Comparison of ENCODE assay signal across 10 mouse cellular contexts in genomic region chr15:88814411-88815047, GRCm38 (mm10). TPM values are rescaled to one million over a fixed set of nuclear protein-coding genes. Genes with fewer than 3 reads are reported as not detected.
DNase-seq lines count a peak whose midpoint lies in the region; ATAC-seq and TF ChIP-seq lines count a peak whose summit lies in the region.
"Had no signal": no experiment of that assay in that cellular context is flagged by ENCODE, and none has a peak within 500 bp of the region (broad histone marks: within the 10 kb centered on the region; RNA-seq: fewer than 3 reads in every experiment).

No protein-coding gene starts in this region.

- TF ChIP-seq CTCF in hindbrain, postnatal 0 days (IDR thresholded peaks at IDR 0.05; ENCODE audit: low read depth): peak; percentile 39

- peaks cover 5% of the 10 kb centered on the region; the same call in 1 of the 2 replicates for H3K4me1 ChIP-seq in hindbrain, postnatal 0 days (ENCODE audit: insufficient read depth, low read length)
- H3K4me1 ChIP-seq in hindbrain, embryonic 16.5 days (ENCODE audit: control insufficient read depth, insufficient read depth, low read depth, low read length): peaks cover 4% of the 10 kb centered on the region
- peaks cover 4% of the 10 kb centered on the region for H3K4me1 ChIP-seq in midbrain, embryonic 14.5 days (ENCODE audit: control insufficient read depth, insufficient read depth, low read length)
- H3K4me1 ChIP-seq in midbrain, embryonic 13.5 days (replicated peaks): peaks cover 7% of the 10 kb centered on the region
- no peaks in the 10 kb centered on the region; a peak in 1 of 4 replicates for H3K4me1 ChIP-seq in ES-E14 (ENCODE audit: control insufficient read depth in 2 of 2, insufficient read depth in 2 of 2, low read length in 2 of 2, poor library complexity in 1 of 2)

- no peak for DNase-seq in hindbrain, postnatal 0 days (ENCODE audit: low spot score)
- DNase-seq in midbrain, embryonic 14.5 days: peak; percentile 11
- DNase-seq in ES-E14 (ENCODE audit: low read depth, low spot score): no peak
- DNase-seq in induced T-regulatory cell, adult 2 months (ENCODE audit: low read depth): peak; percentile 45
- DNase-seq in urinary bladder, adult 2 months (ENCODE audit: low spot score): no peak
- DNase-seq: heart, adult 18-20 months; lung, postnatal 14 days had no signal

- no peak overlapping the region for H3K4me2 ChIP-seq in hindbrain, postnatal 0 days (ENCODE audit: low read depth, low read length)
- H3K4me2 ChIP-seq in hindbrain, embryonic 16.5 days (ENCODE audit: low read length): no peak overlapping the region
- H3K4me2 ChIP-seq in midbrain, embryonic 14.5 days (ENCODE audit: low read length): no peak overlapping the region
- H3K4me2 ChIP-seq in midbrain, embryonic 13.5 days (replicated peaks): no peak overlapping the region
- H3K4me2 ChIP-seq: hindbrain, embryonic 12.5 days had no signal

- no peak for ATAC-seq in hindbrain, postnatal 0 days
- no peak for ATAC-seq in hindbrain, embryonic 16.5 days
- no peak for ATAC-seq in midbrain, embryonic 14.5 days (ENCODE audit: low FRiP score, low TSS enrichment)
- ATAC-seq in midbrain, embryonic 13.5 days: no peak

- 96% methylated on average over 11 of the region's 11 CpGs for WGBS in hindbrain, postnatal 0 days
- 94% methylated on average over 11 of the region's 11 CpGs for WGBS in hindbrain, embryonic 16.5 days
- WGBS in midbrain, embryonic 14.5 days: 97% methylated on average over 11 of the region's 11 CpGs
- 98% methylated on average over 11 of the region's 11 CpGs for WGBS in midbrain, embryonic 13.5 days

- H3K36me3 ChIP-seq in hindbrain, postnatal 0 days (ENCODE audit: insufficient read depth, low read length): peaks cover 4% of the 10 kb centered on the region; the same call in 1 of the 2 replicates
- no peaks in the 10 kb centered on the region for H3K36me3 ChIP-seq in hindbrain, embryonic 16.5 days (ENCODE audit: control insufficient read depth, insufficient read depth, low read length)
- peaks cover 45% of the 10 kb centered on the region for H3K36me3 ChIP-seq in midbrain, embryonic 14.5 days (ENCODE audit: control insufficient read depth, insufficient read depth, low read length)
- peaks cover 55% of the 10 kb centered on the region for H3K36me3 ChIP-seq in midbrain, embryonic 13.5 days
- peaks cover 6% of the 10 kb centered on the region; the same call in 1 of the 2 replicates for H3K36me3 ChIP-seq in ES-E14 (ENCODE audit: control insufficient read depth, insufficient read depth, low read length, poor library complexity, severe bottlenecking)

- no peaks in the 10 kb centered on the region for H3K9me3 ChIP-seq in hindbrain, postnatal 0 days (ENCODE audit: low read length)
- no peaks in the 10 kb centered on the region for H3K9me3 ChIP-seq in hindbrain, embryonic 16.5 days (ENCODE audit: control insufficient read depth, low read length)
- H3K9me3 ChIP-seq in midbrain, embryonic 14.5 days (ENCODE audit: control insufficient read depth, low read length): no peaks in the 10 kb centered on the region
- no peaks in the 10 kb centered on the region for H3K9me3 ChIP-seq in midbrain, embryonic 13.5 days
- no peaks in the 10 kb centered on the region for H3K9me3 ChIP-seq in ES-E14 (ENCODE audit: control insufficient read depth, insufficient read depth, low read depth, low read length)
- H3K9me3 ChIP-seq: hindbrain, embryonic 12.5 days had no signal

- in situ Hi-C loops in ES-E14 (cut with MboI; ENCODE audit: low sequenced_read_pairs in 2 of 2, unreplicated experiment in 2 of 2): no loop called here

- no peak overlapping the region for H3K27ac ChIP-seq in hindbrain, postnatal 0 days
- no peak overlapping the region for H3K27ac ChIP-seq in hindbrain, embryonic 16.5 days (ENCODE audit: low read depth, low read length)
- no peak overlapping the region for H3K27ac ChIP-seq in midbrain, embryonic 14.5 days (replicated peaks; ENCODE audit: low read depth, low read length)
- no peak overlapping the region for H3K27ac ChIP-seq in midbrain, embryonic 13.5 days
- H3K27ac ChIP-seq in ES-E14 (ENCODE audit: insufficient read depth, low read depth, low read length, poor library complexity, severe bottlenecking): no peak overlapping the region
- H3K27ac ChIP-seq: hindbrain, embryonic 12.5 days had no signal

- H3K27me3 ChIP-seq in hindbrain, postnatal 0 days (ENCODE audit: insufficient read depth, low read length): no peaks in the 10 kb centered on the region
- H3K27me3 ChIP-seq in hindbrain, embryonic 16.5 days (replicated peaks; ENCODE audit: control insufficient read depth, insufficient read depth, low read length): no peaks in the 10 kb centered on the region
- H3K27me3 ChIP-seq in midbrain, embryonic 14.5 days (ENCODE audit: control insufficient read depth, insufficient read depth, low read length): no peaks in the 10 kb centered on the region
- H3K27me3 ChIP-seq in midbrain, embryonic 13.5 days: no peaks in the 10 kb centered on the region
- H3K27me3 ChIP-seq: hindbrain, embryonic 12.5 days had no signal

- H3K4me3 ChIP-seq in hindbrain, postnatal 0 days (ENCODE audit: low read length): no peak overlapping the region
- H3K4me3 ChIP-seq in hindbrain, embryonic 16.5 days (ENCODE audit: low read length): no peak overlapping the region
- no peak overlapping the region for H3K4me3 ChIP-seq in midbrain, embryonic 14.5 days (replicated peaks; ENCODE audit: low read depth, low read length)
- H3K4me3 ChIP-seq in midbrain, embryonic 13.5 days (replicated peaks): no peak overlapping the region
- H3K4me3 ChIP-seq in ES-E14 (ENCODE audit: insufficient read depth in 1 of 2, low read depth in 1 of 2, low read length in 2 of 2, poor library complexity in 1 of 2, severe bottlenecking in 1 of 2): no peak overlapping the region
- H3K4me3 ChIP-seq: hindbrain, embryonic 12.5 days had no signal

- H3K9ac ChIP-seq in hindbrain, postnatal 0 days (replicated peaks; ENCODE audit: low read length): no peak overlapping the region
- H3K9ac ChIP-seq in hindbrain, embryonic 16.5 days (ENCODE audit: low read depth, low read length): no peak overlapping the region
- no peak overlapping the region for H3K9ac ChIP-seq in midbrain, embryonic 14.5 days (replicated peaks; ENCODE audit: low read length)
- no peak overlapping the region for H3K9ac ChIP-seq in midbrain, embryonic 13.5 days (replicated peaks)
- no peak overlapping the region for H3K9ac ChIP-seq in ES-E14 (ENCODE audit: insufficient read depth, low read depth, low read length, poor library complexity, severe bottlenecking)
- H3K9ac ChIP-seq: hindbrain, embryonic 12.5 days had no signal

TF ChIP-seq in ES-E14, 5 proteins besides CTCF, POLR2A, EP300 and RAD21:
- TF ChIP-seq HCFC1 (IDR thresholded peaks at IDR 0.05; ENCODE audit: borderline replicate concordance, insufficient read depth, low read length): no peak
- TF ChIP-seq ZNF384 (IDR thresholded peaks at IDR 0.05; ENCODE audit: low read depth, low read length): no peak
- peak; percentile 45; the same call in 1 of the 2 replicates for TF ChIP-seq ZC3H11A (IDR thresholded peaks at IDR 0.05; ENCODE audit: borderline replicate concordance, low read depth, low read length)
- TF ChIP-seq MAFK (IDR thresholded peaks at IDR 0.05; ENCODE audit: insufficient read depth, low read depth, low read length): no peak
- TF ChIP-seq CHD2 (IDR thresholded peaks at IDR 0.05; ENCODE audit: low read depth, low read length): no peak
TF ChIP-seq in ES-E14: peak in this region for 1.

RNA-seq across cellular contexts. Expression of gene Alg12, which starts 4.6 kb away (rescaled TPM):
- 12.7 and 17.4 TPM in 2 replicates for total RNA-seq in hindbrain, postnatal 0 days (2014; rRNA removed)
- 6.3 and 7.2 TPM in 2 replicates for polyA plus RNA-seq in hindbrain, postnatal 0 days (2015; fragmentation: Nextera tagmentation; extraction: Ambion mirVana)
- polyA plus RNA-seq in hindbrain, embryonic 16.5 days (2015; fragmentation: Nextera tagmentation; extraction: Ambion mirVana): 9.5 and 10.1 TPM in 2 replicates
- 7.1 and 8.1 TPM in 2 replicates for polyA plus RNA-seq in midbrain, embryonic 14.5 days (2014; fragmentation: Nextera tagmentation; extraction: Ambion mirVana)
- 7.4 and 7.5 TPM in 2 replicates for polyA plus RNA-seq in midbrain, embryonic 13.5 days (2015; fragmentation: Nextera tagmentation; extraction: Ambion mirVana)
- 17.0 and 17.8 TPM in 2 replicates for total RNA-seq in ES-E14 (2012; rRNA removed)
- 16.3 TPM in 2 replicates for polyA plus RNA-seq in urinary bladder, adult 2 months (2012; rRNA removed)

RNA-seq across cellular contexts. Expression of gene Creld2, which starts 4.9 kb away (rescaled TPM):
- 15.9 and 18.9 TPM in 2 replicates for total RNA-seq in hindbrain, postnatal 0 days (2014; rRNA removed)
- polyA plus RNA-seq in hindbrain, postnatal 0 days (2015; fragmentation: Nextera tagmentation; extraction: Ambion mirVana): 38.9 and 40.1 TPM in 2 replicates
- polyA plus RNA-seq in hindbrain, embryonic 16.5 days (2015; fragmentation: Nextera tagmentation; extraction: Ambion mirVana): 61.0 and 61.9 TPM in 2 replicates
- polyA plus RNA-seq in midbrain, embryonic 14.5 days (2014; fragmentation: Nextera tagmentation; extraction: Ambion mirVana): 49.6 and 53.8 TPM in 2 replicates
- polyA plus RNA-seq in midbrain, embryonic 13.5 days (2015; fragmentation: Nextera tagmentation; extraction: Ambion mirVana): 55.7 and 56.2 TPM in 2 replicates
- total RNA-seq in ES-E14 (2012; rRNA removed): 324 and 328 TPM in 2 replicates
- 31.0 and 36.2 TPM in 2 replicates for polyA plus RNA-seq in urinary bladder, adult 2 months (2012; rRNA removed)

RNA-seq across cellular contexts. Expression of gene Pim3, which starts 47.5 kb away (rescaled TPM):
- total RNA-seq in hindbrain, postnatal 0 days (2014; rRNA removed): 98.0 and 104 TPM in 2 replicates
- polyA plus RNA-seq in hindbrain, postnatal 0 days (2015; fragmentation: Nextera tagmentation; extraction: Ambion mirVana): 69.8 TPM in 2 replicates
- 71.4 and 77.4 TPM in 2 replicates for polyA plus RNA-seq in hindbrain, embryonic 16.5 days (2015; fragmentation: Nextera tagmentation; extraction: Ambion mirVana)
- 49.1 and 53.2 TPM in 2 replicates for polyA plus RNA-seq in midbrain, embryonic 14.5 days (2014; fragmentation: Nextera tagmentation; extraction: Ambion mirVana)
- 42.0 and 47.6 TPM in 2 replicates for polyA plus RNA-seq in midbrain, embryonic 13.5 days (2015; fragmentation: Nextera tagmentation; extraction: Ambion mirVana)
- total RNA-seq in ES-E14 (2012; rRNA removed): 159 and 169 TPM in 2 replicates
- polyA plus RNA-seq in urinary bladder, adult 2 months (2012; rRNA removed): 11.7 and 12.4 TPM in 2 replicates

Comparison
In these comparisons a context has a peak if more than half of its experiments do, and no peak if none do; other contexts are left out.
1. DNase-seq: peak in midbrain, embryonic 14.5 days (single experiment) and induced T-regulatory cell, adult 2 months (single experiment); none in hindbrain, postnatal 0 days (single experiment), ES-E14 (single experiment) and urinary bladder, adult 2 months (single experiment).